Mouse (Mus musculus): ENCODE results near the gene Insm1.

Insm1 gene

DNA sequence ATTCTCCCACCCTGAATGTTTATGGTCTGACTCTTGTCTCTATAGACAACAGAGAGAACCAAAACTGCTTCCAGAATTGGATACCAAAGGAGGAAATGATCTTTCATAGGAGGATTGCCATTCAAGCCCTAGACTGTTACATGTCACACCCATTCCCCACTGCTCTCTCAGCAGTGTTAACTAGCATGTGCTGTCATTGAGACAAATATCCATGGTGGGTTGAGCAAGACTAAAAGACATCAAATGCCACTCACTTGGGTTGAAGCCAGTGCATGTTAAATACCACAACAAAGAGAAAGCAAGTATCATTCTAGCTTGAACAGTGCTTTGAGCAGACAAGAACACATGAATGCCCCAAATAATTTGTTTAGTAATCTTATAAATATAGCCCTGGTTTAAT, 41.2 kb downstream of the Insm1 start:
- no peak for DNase-seq (ENCODE audit: low spot score in 2 of 2)

- no peak for DNase-seq (ENCODE audit: low spot score in 2 of 2)
These were observed 43.3 kb downstream of the Insm1 start for GRCm38 (mm10) chr2:146265045-146265444.

GRCm38 (mm10) chr2:146266539-146266938, 44.8 kb downstream of the Insm1 start:
- no peak for DNase-seq (ENCODE audit: low spot score in 2 of 2)
